Mouse (Mus musculus): ENCODE measurements around the gene Cabp7. TPM values are rescaled to one million over a fixed set of nuclear protein-coding genes. Genes with fewer than 3 reads are reported as not detected.
"Not testable (repeated sequence)": the region's sequence is repeated elsewhere in the genome, so short reads cannot be mapped to it uniquely, and the experiment has no call there.

The Cabp7 gene
- total RNA-seq, 2 experiments from 2014 or later: 30.7 to 33.7 TPM

- not testable (repeated sequence) for DNase-seq (ENCODE audit: low spot score in 2 of 2)
These were observed 36.4 kb downstream of the Cabp7 start for GRCm38 (mm10) chr11:4710188-4710587.

- no peak for DNase-seq (ENCODE audit: low spot score in 2 of 2)
These were observed 41.4 kb downstream of the Cabp7 start for GRCm38 (mm10) chr11:4705178-4705577.

GRCm38 (mm10) chr11:4704072-4704964 is 42.3 kb downstream of the Cabp7 start, which contains the start of the genes Uqcr10 and Zmat5:
Gene Uqcr10, minus strand, starts transcription at chr11:4704342.
Gene Zmat5, plus strand, starts transcription at chr11:4704678.
- peak; percentile 89 to 91 for DNase-seq (ENCODE audit: low spot score in 2 of 2)

- no peak for DNase-seq (ENCODE audit: low spot score in 2 of 2)
These were observed 42.9 kb downstream of the Cabp7 start for GRCm38 (mm10) chr11:4703688-4704071.

GRCm38 (mm10) chr11:4700726-4701125 is 45.9 kb downstream of the Cabp7 start:
- DNase-seq (ENCODE audit: low spot score in 2 of 2): no peak

GRCm38 (mm10) chr11:4697043-4697983 is 49.3 kb downstream of the Cabp7 start:
- peak; percentile 74 to 85 for DNase-seq (ENCODE audit: low spot score in 2 of 2)

GRCm38 (mm10) chr11:4692162-4692561 is 54.4 kb downstream of the Cabp7 start:
- DNase-seq (ENCODE audit: low spot score in 2 of 2): no peak

GRCm38 (mm10) chr11:4691213-4691612 is 55.4 kb downstream of the Cabp7 start:
- no peak for DNase-seq (ENCODE audit: low spot score in 2 of 2)

GRCm38 (mm10) chr11:4690353-4690752 is 56.2 kb downstream of the Cabp7 start:
- no peak for DNase-seq (ENCODE audit: low spot score in 2 of 2)

GRCm38 (mm10) chr11:4688632-4689380 is 57.8 kb downstream of the Cabp7 start:
- no peak for DNase-seq (ENCODE audit: low spot score in 2 of 2)

- DNase-seq (ENCODE audit: low spot score in 2 of 2): no peak
These were observed 58.7 kb downstream of the Cabp7 start for GRCm38 (mm10) chr11:4687874-4688273.

- DNase-seq (ENCODE audit: low spot score in 2 of 2): no peak
These were observed 59.6 kb downstream of the Cabp7 start for GRCm38 (mm10) chr11:4687027-4687426.

Other genes starting within 250 kb of the Cabp7 start
- 10 to 100 TPM; 70.7 to 71.3 TPM for gene Mtmr3, start 151.9 kb downstream of the Cabp7 start, total RNA-seq (2021)
- gene Gm11032, start 126.7 kb downstream of the Cabp7 start, total RNA-seq (2021): not detected
- 10 to 100 TPM; 19.2 to 19.5 TPM for gene Ascc2, start 109.0 kb downstream of the Cabp7 start, total RNA-seq (2021)
- 100 to 1,000 TPM; 347 to 391 TPM for gene Uqcr10, start 42.4 kb downstream of the Cabp7 start, total RNA-seq (2021)
- gene Zmat5, start 42.1 kb downstream of the Cabp7 start, total RNA-seq (2021): 10 to 100 TPM; 25.3 to 28.5 TPM
- gene Nf2, start 102.8 kb upstream of the Cabp7 start, total RNA-seq (2021): 10 to 100 TPM; 68.1 to 69.3 TPM
- 10 to 100 TPM; 91.6 to 91.8 TPM for gene Nipsnap1, start 127.2 kb upstream of the Cabp7 start, total RNA-seq (2021)
- 10 to 100 TPM; 37.1 to 37.5 TPM for gene Thoc5, start 148.5 kb upstream of the Cabp7 start, total RNA-seq (2021)
- gene Nefh, start 201.3 kb upstream of the Cabp7 start, total RNA-seq (2021): 10 to 100 TPM; 46.2 to 59.5 TPM
- 100 to 1,000 TPM; 159 to 172 TPM for gene Ap1b1, start 240.0 kb upstream of the Cabp7 start, total RNA-seq (2021)

All from left cerebral cortex, adult 18-20 months (tissue).